Mouse (Mus musculus): Measurements from ENCODE around the gene Gucy2e. TPM values are rescaled to one million over a fixed set of nuclear protein-coding genes. Genes with fewer than 3 reads are reported as not detected.

Gene Gucy2e
- 0.05 and 0.07 TPM in 2 replicates for polyA plus RNA-seq (2014; fragmentation: Nextera tagmentation; extraction: Ambion mirVana)

DNA sequence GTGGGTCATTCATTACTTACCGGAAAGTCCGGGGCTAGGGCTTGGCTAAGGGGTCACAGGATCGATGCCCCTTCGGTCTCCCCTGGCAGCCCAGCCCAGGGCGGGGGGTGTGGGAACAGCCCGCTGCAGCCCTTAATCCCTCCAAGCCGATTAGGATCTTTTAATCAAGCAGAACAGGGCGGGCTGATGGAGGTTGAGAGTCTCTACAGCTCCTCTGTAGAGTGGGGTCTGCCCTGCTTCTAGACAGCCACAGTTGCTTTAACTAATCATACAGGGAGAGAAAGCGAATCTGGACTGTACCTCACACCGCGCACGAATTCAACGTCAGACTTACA, at the start of gene Gucy2e:
TSS of gene Gucy2e (minus strand) at position 111 of the 335 bp plus-strand sequence.
- Histone ChIP-seq H3K4me3 (ENCODE audit: low read depth, low read length) (peak within 1 kb of the TSS; percentile 46), H3K4me1 (replicated peaks; ENCODE audit: control insufficient read depth, insufficient read depth, low read length) (peaks cover 3% of the 10 kb centered on the region; the same call in 1 of the 2 replicates), H3K36me3 (ENCODE audit: control insufficient read depth, insufficient read depth, low read length) (no peaks in the 10 kb centered on the region), H3K27ac (ENCODE audit: low read depth, low read length) (no peak within 1 kb of the TSS), H3K9me3 (ENCODE audit: control insufficient read depth, low read length) (no peaks in the 10 kb centered on the region), H3K9ac (ENCODE audit: low read length) (peak within 1 kb of the TSS; percentile 60), H3K4me2 (ENCODE audit: low read depth, low read length, severe bottlenecking) (peak within 1 kb of the TSS; percentile 69), H3K27me3 (ENCODE audit: control insufficient read depth, insufficient read depth, low read length) (peaks cover 25% of the 10 kb centered on the region)
- ATAC-seq (replicated peaks; ENCODE audit: low FRiP score), result no peak
- DNase-seq (ENCODE audit: low spot score), result no peak
- WGBS, result 12% methylated on average over 13 of the region's 13 CpGs

GRCm38 (mm10) chr11:69277267-69277666, 40.4 kb upstream of the Gucy2e start:
- H3K9me3 ChIP-seq (ENCODE audit: control insufficient read depth, low read length), result no peaks in the 10 kb centered on the region
- DNase-seq (ENCODE audit: low spot score) (no peak), ATAC-seq (replicated peaks; ENCODE audit: low FRiP score) (no peak)
- no peaks in the 10 kb centered on the region for H3K36me3 ChIP-seq (ENCODE audit: control insufficient read depth, insufficient read depth, low read length)
- no peak overlapping the region for H3K27ac ChIP-seq (ENCODE audit: low read depth, low read length)
- H3K9ac ChIP-seq (ENCODE audit: low read length), result no peak overlapping the region
- no peaks in the 10 kb centered on the region for H3K27me3 ChIP-seq (ENCODE audit: control insufficient read depth, insufficient read depth, low read length)
- 80% methylated on average over 5 of the region's 5 CpGs for WGBS
- no peak overlapping the region for H3K4me2 ChIP-seq (ENCODE audit: low read depth, low read length, severe bottlenecking)
- H3K4me3 ChIP-seq (ENCODE audit: low read depth, low read length), result no peak overlapping the region
- no peaks in the 10 kb centered on the region for H3K4me1 ChIP-seq (replicated peaks; ENCODE audit: control insufficient read depth, insufficient read depth, low read length)

DNA sequence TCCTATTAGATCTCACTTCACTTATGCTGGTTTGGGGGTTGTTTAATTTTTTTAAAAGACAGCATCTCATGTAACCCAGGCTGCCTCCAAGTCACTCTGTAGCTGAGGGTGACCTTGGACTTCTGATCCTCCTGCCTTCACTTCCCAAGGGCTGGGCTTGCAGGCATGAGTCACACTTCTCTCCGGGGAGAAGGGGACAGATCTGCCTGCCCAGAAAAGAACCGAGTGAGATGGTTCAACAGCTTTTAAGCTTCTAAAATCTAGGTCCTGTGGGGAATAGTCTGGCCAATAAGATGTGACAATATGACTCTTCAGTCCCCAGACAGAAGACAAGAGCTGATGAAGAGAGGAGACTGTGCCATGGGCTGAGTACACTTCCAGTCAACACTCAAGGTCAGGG, 39.2 kb upstream of the Gucy2e start:
- ATAC-seq (replicated peaks; ENCODE audit: low FRiP score), result no peak
- no peak overlapping the region for H3K27ac ChIP-seq (ENCODE audit: low read depth, low read length)

DNA sequence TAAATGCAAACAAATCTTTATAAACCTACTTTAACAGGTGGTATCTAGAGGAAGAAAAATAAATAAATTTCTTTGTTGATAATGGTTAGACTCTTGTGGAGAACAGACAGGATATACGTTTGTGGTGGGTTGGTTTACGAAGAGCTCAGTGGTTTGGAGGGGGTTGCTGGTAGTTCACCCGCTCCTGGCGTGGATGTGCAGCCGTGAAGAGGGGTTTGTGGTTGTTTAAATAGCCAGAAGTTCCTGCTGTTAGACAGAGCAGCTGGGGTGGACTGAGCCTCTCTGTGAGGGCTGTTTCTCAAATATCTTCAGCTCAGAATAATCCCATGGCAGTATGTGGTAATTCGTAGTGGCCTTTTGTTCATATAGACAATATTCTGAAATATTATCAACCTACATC, 38.8 kb upstream of the Gucy2e start:
- H3K4me2 ChIP-seq (ENCODE audit: low read depth, low read length, severe bottlenecking), result no peak overlapping the region
- 85% methylated on average over 6 of the region's 6 CpGs for WGBS
- no peak overlapping the region for H3K4me3 ChIP-seq (ENCODE audit: low read depth, low read length)
- H3K9ac ChIP-seq (ENCODE audit: low read length), result no peak overlapping the region
- no peak for ATAC-seq (replicated peaks; ENCODE audit: low FRiP score)
- no peaks in the 10 kb centered on the region for H3K36me3 ChIP-seq (ENCODE audit: control insufficient read depth, insufficient read depth, low read length)
- H3K9me3 ChIP-seq (ENCODE audit: control insufficient read depth, low read length), result no peaks in the 10 kb centered on the region
- DNase-seq (ENCODE audit: low spot score), result no peak
- H3K4me1 ChIP-seq (replicated peaks; ENCODE audit: control insufficient read depth, insufficient read depth, low read length), result no peaks in the 10 kb centered on the region
- H3K27ac ChIP-seq (ENCODE audit: low read depth, low read length), result no peak overlapping the region
- no peaks in the 10 kb centered on the region for H3K27me3 ChIP-seq (ENCODE audit: control insufficient read depth, insufficient read depth, low read length)

More for the DNA sequence above, 39.2 kb upstream of the Gucy2e start:
- Histone ChIP-seq H3K9me3 (ENCODE audit: control insufficient read depth, low read length) (no peaks in the 10 kb centered on the region), H3K36me3 (ENCODE audit: control insufficient read depth, insufficient read depth, low read length) (no peaks in the 10 kb centered on the region), H3K27me3 (ENCODE audit: control insufficient read depth, insufficient read depth, low read length) (no peaks in the 10 kb centered on the region), H3K4me1 (replicated peaks; ENCODE audit: control insufficient read depth, insufficient read depth, low read length) (no peaks in the 10 kb centered on the region), H3K4me3 (ENCODE audit: low read depth, low read length) (no peak overlapping the region), H3K9ac (ENCODE audit: low read length) (no peak overlapping the region), H3K4me2 (ENCODE audit: low read depth, low read length, severe bottlenecking) (no peak overlapping the region)
- whole genome bisulfite sequencing, result 80% methylated on average over 2 of the region's 2 CpGs
- no peak for DNase-seq (ENCODE audit: low spot score)

DNA sequence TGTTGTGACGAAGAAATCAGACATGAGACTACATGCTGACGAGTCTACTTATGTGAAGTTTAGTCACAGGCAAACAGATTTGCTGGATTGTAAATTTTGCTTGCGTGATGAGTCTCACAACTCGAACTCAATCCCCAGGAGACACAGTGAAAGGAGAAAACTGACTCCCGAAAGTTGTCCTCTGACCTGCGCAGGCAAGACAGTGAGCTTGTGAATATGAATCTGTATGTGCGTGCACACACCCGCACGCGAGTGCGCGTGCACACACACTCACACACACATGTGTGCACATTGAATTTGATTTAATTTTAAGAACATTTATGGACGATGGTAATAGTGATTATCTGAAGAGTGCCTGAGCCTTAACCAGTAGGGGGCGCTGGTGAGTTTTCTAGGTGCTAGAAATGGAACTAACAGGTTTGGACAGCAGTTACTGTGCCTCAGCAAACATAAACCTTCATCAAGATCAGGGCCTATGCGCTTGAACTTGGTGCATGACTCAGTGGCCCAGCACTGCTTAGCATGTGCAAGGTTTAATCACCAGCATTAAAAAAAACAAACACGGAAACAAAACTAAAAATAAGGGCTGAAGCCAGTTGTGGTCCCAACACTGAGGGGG, 35.4 kb upstream of the Gucy2e start:
- H3K9me3 ChIP-seq (ENCODE audit: control insufficient read depth, low read length), result no peaks in the 10 kb centered on the region
- no peak overlapping the region for H3K9ac ChIP-seq (ENCODE audit: low read length)
- DNase-seq (ENCODE audit: low spot score) (peak; percentile 89), ATAC-seq (replicated peaks; ENCODE audit: low FRiP score) (no peak)
- no peak overlapping the region for H3K27ac ChIP-seq (ENCODE audit: low read depth, low read length)
- no peaks in the 10 kb centered on the region for H3K4me1 ChIP-seq (replicated peaks; ENCODE audit: control insufficient read depth, insufficient read depth, low read length)
- H3K4me3 ChIP-seq (ENCODE audit: low read depth, low read length), result no peak overlapping the region
- no peak overlapping the region for H3K4me2 ChIP-seq (ENCODE audit: low read depth, low read length, severe bottlenecking)
- 40% methylated on average over 16 of the region's 16 CpGs for WGBS
- no peaks in the 10 kb centered on the region for H3K27me3 ChIP-seq (ENCODE audit: control insufficient read depth, insufficient read depth, low read length)
- H3K36me3 ChIP-seq (ENCODE audit: control insufficient read depth, insufficient read depth, low read length), result no peaks in the 10 kb centered on the region

DNA sequence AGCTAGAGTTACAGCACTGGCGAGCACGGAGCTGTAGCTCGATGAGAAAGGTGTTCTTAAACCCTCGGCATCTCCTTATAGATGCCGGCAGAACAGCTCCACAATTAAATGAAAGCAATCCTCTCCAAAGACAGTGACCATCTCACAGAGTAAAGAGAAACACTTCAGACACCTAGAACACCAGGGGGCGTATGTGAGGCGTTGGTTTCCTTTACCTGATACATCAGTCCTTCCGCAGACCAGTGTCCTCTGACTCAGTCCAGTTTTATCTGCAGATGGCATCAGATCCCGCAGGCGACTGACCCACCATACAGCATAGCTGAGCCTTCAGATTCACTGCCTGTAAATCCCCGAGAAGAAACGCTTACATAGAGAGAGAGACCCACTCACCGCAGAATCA, 32.7 kb upstream of the Gucy2e start:
- peak; percentile 78 for DNase-seq (ENCODE audit: low spot score)
- Histone ChIP-seq H3K4me2 (ENCODE audit: low read depth, low read length, severe bottlenecking) (no peak overlapping the region), H3K27me3 (ENCODE audit: control insufficient read depth, insufficient read depth, low read length) (no peaks in the 10 kb centered on the region), H3K4me1 (replicated peaks; ENCODE audit: control insufficient read depth, insufficient read depth, low read length) (0 out of 2 replicates have a peak, but pooled peaks cover 2% of the 10 kb centered on the region), H3K9me3 (ENCODE audit: control insufficient read depth, low read length) (no peaks in the 10 kb centered on the region), H3K9ac (ENCODE audit: low read length) (no peak overlapping the region), H3K27ac (ENCODE audit: low read depth, low read length) (no peak overlapping the region), H3K36me3 (ENCODE audit: control insufficient read depth, insufficient read depth, low read length) (no peaks in the 10 kb centered on the region), H3K4me3 (ENCODE audit: low read depth, low read length) (no peak overlapping the region)
- ATAC-seq (replicated peaks; ENCODE audit: low FRiP score), result no peak
- 24% methylated on average over 13 of the region's 13 CpGs for WGBS

DNA sequence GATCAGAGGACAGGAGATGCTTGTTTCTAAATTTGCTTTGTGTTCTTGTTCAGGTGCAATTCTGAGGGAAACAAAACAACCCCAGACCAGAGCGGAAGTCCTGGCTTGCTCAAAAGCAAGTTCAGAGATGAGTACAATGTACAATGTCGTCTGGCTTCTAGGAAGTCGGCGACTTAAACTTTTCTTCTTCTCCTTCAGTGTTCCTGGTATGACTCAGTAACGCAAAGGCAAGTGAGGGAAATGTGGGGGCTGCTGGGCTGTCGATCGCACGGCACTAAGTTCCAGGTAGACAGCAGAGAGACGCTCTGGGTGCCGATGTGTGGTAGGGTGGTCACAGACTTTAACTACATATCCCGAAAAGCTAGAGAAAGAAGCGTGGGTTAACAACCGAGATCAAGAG, 31.3 kb upstream of the Gucy2e start:
- DNase-seq (ENCODE audit: low spot score), result no peak
- Histone ChIP-seq H3K4me1 (replicated peaks; ENCODE audit: control insufficient read depth, insufficient read depth, low read length) (0 out of 2 replicates have a peak, but pooled peaks cover 2% of the 10 kb centered on the region), H3K4me2 (ENCODE audit: low read depth, low read length, severe bottlenecking) (no peak overlapping the region), H3K9ac (ENCODE audit: low read length) (peak overlapping the region; percentile 8; the same call in 1 of the 2 replicates), H3K4me3 (ENCODE audit: low read depth, low read length) (no peak overlapping the region), H3K9me3 (ENCODE audit: control insufficient read depth, low read length) (no peaks in the 10 kb centered on the region), H3K36me3 (ENCODE audit: control insufficient read depth, insufficient read depth, low read length) (no peaks in the 10 kb centered on the region), H3K27ac (ENCODE audit: low read depth, low read length) (no peak overlapping the region), H3K27me3 (ENCODE audit: control insufficient read depth, insufficient read depth, low read length) (no peaks in the 10 kb centered on the region)
- ATAC-seq (replicated peaks; ENCODE audit: low FRiP score), result no peak
- 88% methylated on average over 13 of the region's 13 CpGs for WGBS

DNA sequence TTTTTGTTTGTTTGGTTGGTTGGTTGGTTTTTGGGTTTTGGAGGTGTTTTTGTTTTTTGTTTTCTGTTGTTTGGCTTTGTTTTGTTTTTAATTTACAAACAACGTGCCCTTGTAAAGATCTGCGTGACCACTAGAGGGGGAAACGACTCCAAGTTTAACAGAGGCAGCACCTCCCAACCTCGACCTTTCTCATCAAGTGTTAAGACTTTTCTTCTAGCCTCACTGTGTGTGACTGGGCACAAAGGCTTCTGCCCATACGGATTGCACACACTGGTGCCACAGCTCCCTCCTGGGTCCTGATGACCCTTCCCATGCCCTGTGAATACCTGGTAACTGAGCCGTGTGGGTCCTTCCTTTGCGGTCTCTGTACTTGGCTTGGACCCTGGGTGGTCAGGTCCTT, 30.5 kb upstream of the Gucy2e start:
- 30% methylated on average over 7 of the region's 7 CpGs for WGBS
- ATAC-seq (replicated peaks; ENCODE audit: low FRiP score) (no peak), DNase-seq (ENCODE audit: low spot score) (peak; percentile 61)
- H3K4me1 ChIP-seq (replicated peaks; ENCODE audit: control insufficient read depth, insufficient read depth, low read length), result 0 out of 2 replicates have a peak, but pooled peaks cover 2% of the 10 kb centered on the region
- H3K4me2 ChIP-seq (ENCODE audit: low read depth, low read length, severe bottlenecking), result no peak overlapping the region
- no peaks in the 10 kb centered on the region for H3K36me3 ChIP-seq (ENCODE audit: control insufficient read depth, insufficient read depth, low read length)
- no peaks in the 10 kb centered on the region for H3K9me3 ChIP-seq (ENCODE audit: control insufficient read depth, low read length)
- H3K4me3 ChIP-seq (ENCODE audit: low read depth, low read length), result no peak overlapping the region
- H3K27ac ChIP-seq (ENCODE audit: low read depth, low read length), result no peak overlapping the region
- H3K27me3 ChIP-seq (ENCODE audit: control insufficient read depth, insufficient read depth, low read length), result no peaks in the 10 kb centered on the region
- no peak overlapping the region for H3K9ac ChIP-seq (ENCODE audit: low read length)

DNA sequence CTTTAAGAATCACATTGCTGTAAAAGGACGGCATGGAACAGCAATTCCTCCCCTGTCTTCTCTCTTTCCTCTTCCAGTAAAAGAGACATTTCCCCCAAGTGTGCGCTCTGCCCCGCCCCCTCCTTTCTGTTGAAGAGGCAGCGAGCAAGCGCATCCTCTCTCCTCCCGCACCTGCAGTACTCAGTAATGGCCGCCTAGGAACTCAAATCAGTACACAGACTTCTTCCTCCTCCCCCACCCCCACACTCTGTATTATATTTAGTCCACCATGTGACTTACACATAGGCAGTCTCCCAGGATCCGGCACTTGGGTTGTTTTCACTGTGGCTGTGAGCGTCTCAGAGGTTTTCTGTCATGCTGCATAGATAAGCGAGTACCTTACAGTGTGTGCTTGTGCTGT, 29.4 kb upstream of the Gucy2e start:
- Histone ChIP-seq H3K4me1 (replicated peaks; ENCODE audit: control insufficient read depth, insufficient read depth, low read length) (0 out of 2 replicates have a peak, but pooled peaks cover 2% of the 10 kb centered on the region), H3K27ac (ENCODE audit: low read depth, low read length) (no peak overlapping the region), H3K27me3 (ENCODE audit: control insufficient read depth, insufficient read depth, low read length) (no peaks in the 10 kb centered on the region), H3K4me2 (ENCODE audit: low read depth, low read length, severe bottlenecking) (no peak overlapping the region), H3K36me3 (ENCODE audit: control insufficient read depth, insufficient read depth, low read length) (no peaks in the 10 kb centered on the region), H3K9ac (ENCODE audit: low read length) (no peak overlapping the region), H3K4me3 (ENCODE audit: low read depth, low read length) (no peak overlapping the region), H3K9me3 (ENCODE audit: control insufficient read depth, low read length) (no peaks in the 10 kb centered on the region)
- 26% methylated on average over 10 of the region's 10 CpGs for WGBS
- DNase-seq (ENCODE audit: low spot score) (no peak), ATAC-seq (replicated peaks; ENCODE audit: low FRiP score) (no peak)

Measured in forebrain, embryonic 11.5 days (tissue).